Mouse (Mus musculus): Measurements from ENCODE around the gene Slc16a2. TPM values are rescaled to one million over a fixed set of nuclear protein-coding genes. Genes with fewer than 3 reads are reported as not detected.

Gene Slc16a2
- polyA plus RNA-seq, 1 experiment from 2014 or later = 9.6 TPM

DNA sequence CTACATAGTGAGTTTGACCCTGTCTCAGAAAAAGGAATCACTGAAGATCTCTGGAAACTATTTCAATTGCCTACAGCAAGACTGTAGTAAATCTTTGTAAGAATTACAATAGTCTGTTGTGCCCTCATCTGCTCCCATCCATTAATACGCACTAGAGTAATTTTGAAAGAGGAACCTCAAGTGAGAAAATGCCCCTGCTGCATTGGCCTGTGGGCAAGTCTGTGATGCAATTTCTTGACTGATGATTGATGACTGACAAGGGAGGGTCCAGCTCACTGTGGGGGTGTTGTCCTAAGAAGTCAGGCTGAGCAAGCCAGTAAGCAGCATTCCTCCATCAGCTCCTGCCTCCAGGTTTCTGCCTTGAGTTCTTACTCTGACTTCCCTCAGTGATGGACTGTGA, 75.6 kb downstream of the Slc16a2 start:
- H3K9ac ChIP-seq (ENCODE audit: low read length) = no peak overlapping the region
- H3K36me3 ChIP-seq (ENCODE audit: control insufficient read depth, insufficient read depth, low read length) = no peaks in the 10 kb centered on the region
- no peak for ATAC-seq (replicated peaks; ENCODE audit: low FRiP score, low TSS enrichment, low read depth)
- no peaks in the 10 kb centered on the region for H3K4me1 ChIP-seq (replicated peaks; ENCODE audit: control insufficient read depth, insufficient read depth, low read length)
- H3K9me3 ChIP-seq (ENCODE audit: control insufficient read depth, low read length) = no peaks in the 10 kb centered on the region
- WGBS = 100% methylated on average over 1 of the region's 1 CpGs
- no peak overlapping the region for H3K4me3 ChIP-seq (ENCODE audit: low read depth, low read length)
- no peak overlapping the region for H3K4me2 ChIP-seq (ENCODE audit: low read length)
- no peak for DNase-seq (ENCODE audit: low spot score)
- peaks cover 28% of the 10 kb centered on the region for H3K27me3 ChIP-seq (replicated peaks; ENCODE audit: control insufficient read depth, insufficient read depth, low read length)
- no peak overlapping the region for H3K27ac ChIP-seq (ENCODE audit: low read depth)

DNA sequence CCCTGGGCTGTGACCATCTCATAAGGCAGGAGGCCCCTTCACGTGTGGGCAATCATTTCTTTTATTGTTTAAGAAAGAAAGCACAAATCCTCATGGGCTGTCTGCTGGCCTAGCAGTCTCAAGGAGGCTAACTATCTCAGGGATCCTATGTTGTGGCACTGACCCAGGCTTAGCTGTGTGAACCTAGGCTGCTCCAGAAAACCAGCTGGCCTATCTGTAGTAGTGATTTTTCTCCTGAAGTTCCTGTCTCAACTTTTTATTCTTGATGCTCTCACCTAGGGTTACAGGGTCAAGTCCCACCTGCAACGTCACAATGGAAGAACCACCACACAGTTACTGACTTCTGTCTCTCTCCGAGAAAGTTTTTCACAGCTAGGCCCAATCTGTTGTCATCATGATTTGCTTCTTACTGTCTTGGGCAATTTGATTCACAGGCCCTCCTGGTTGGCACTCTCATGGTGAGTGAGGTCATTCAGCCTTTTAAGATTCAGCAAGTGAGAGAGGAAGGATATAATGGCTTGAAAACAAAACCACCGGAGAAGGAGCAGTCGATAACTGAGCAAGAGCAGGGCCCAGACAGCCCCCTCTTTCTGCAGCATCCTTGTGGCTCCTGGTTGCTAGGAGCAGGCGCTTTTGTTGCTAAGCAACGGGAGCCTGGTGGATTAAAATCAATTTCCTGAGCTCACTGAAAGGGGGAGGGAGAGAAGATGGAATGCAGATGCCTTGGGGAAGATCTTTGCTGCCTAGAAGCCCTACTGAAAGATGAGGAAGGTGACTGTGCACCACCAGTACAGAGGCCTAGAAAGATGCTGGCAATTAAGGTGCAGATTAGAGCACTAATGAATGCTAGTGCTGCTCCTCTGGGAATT, 77.4 kb downstream of the Slc16a2 start:
- Histone ChIP-seq H3K27ac (ENCODE audit: low read depth) (no peak overlapping the region), H3K4me1 (replicated peaks; ENCODE audit: control insufficient read depth, insufficient read depth, low read length) (no peaks in the 10 kb centered on the region), H3K36me3 (ENCODE audit: control insufficient read depth, insufficient read depth, low read length) (no peaks in the 10 kb centered on the region), H3K4me2 (ENCODE audit: low read length) (no peak overlapping the region), H3K9me3 (ENCODE audit: control insufficient read depth, low read length) (no peaks in the 10 kb centered on the region), H3K4me3 (ENCODE audit: low read depth, low read length) (no peak overlapping the region), H3K27me3 (replicated peaks; ENCODE audit: control insufficient read depth, insufficient read depth, low read length) (peaks cover 30% of the 10 kb centered on the region), H3K9ac (ENCODE audit: low read length) (no peak overlapping the region)
- ATAC-seq (replicated peaks; ENCODE audit: low FRiP score, low TSS enrichment, low read depth) = no peak; the same call in 1 of the 2 replicates
- DNase-seq (ENCODE audit: low spot score) = no peak
- 43% methylated on average over 7 of the region's 7 CpGs for WGBS

DNA sequence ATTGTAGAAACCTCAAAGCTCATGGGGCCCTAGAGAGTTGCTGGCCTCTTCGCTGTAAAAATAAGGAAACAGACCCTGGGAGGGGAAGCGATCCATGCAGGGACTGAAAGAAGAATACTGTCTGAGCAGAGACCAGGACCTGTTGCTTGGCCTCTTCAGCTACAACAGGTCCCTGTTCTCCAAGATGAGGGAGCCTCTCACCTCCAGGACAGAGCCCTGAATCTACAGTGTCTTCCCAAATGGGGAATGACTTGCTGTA, 79.8 kb downstream of the Slc16a2 start:
- Histone ChIP-seq H3K36me3 (ENCODE audit: control insufficient read depth, insufficient read depth, low read length) (no peaks in the 10 kb centered on the region), H3K4me2 (ENCODE audit: low read length) (no peak overlapping the region), H3K27me3 (replicated peaks; ENCODE audit: control insufficient read depth, insufficient read depth, low read length) (peaks cover 29% of the 10 kb centered on the region), H3K9ac (ENCODE audit: low read length) (no peak overlapping the region), H3K27ac (ENCODE audit: low read depth) (no peak overlapping the region), H3K9me3 (ENCODE audit: control insufficient read depth, low read length) (no peaks in the 10 kb centered on the region), H3K4me3 (ENCODE audit: low read depth, low read length) (no peak overlapping the region), H3K4me1 (replicated peaks; ENCODE audit: control insufficient read depth, insufficient read depth, low read length) (no peaks in the 10 kb centered on the region)
- DNase-seq (ENCODE audit: low spot score) (no peak), ATAC-seq (replicated peaks; ENCODE audit: low FRiP score, low TSS enrichment, low read depth) (no peak)
- 79% methylated on average over 2 of the region's 2 CpGs for WGBS

DNA sequence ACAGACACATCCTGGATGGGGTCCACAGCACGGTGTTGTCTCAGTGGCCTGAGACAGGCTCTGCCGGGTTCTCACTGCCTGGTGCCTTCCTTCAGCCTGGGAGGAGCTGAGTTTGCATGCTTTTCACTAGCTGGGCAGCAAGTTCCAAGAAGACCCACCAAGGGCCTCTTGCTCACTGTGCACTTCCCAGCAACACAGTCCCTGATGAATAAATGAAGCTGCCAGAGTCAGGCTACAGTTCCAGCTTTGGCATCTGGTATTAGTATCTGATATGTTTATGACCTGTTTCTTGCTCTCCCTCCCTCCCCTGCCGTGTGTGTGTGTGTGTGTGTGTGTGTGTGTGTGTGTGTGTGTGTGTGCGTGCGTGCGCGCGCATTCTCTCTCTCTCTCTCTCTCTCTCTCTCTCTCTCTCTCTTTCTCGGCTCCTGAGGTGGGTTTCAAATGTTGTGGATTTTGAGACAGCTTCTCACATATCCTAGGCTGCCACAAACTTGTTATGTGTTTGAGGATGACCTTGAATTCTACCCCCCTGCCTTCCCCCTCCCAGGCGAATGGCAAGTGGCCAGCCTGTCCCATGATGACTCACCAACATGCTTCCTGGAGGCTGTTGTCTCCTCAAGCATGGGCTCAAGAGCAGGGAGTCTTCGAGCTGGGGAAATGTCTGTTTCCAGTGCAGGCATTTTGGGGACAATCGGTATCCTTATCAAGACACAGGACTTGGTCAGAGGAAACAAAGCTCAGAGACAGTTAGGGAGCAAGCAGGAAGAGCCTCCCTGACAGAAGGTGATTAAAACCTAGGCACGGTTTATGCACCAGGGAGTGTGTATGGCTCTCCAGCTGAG, 80.3 kb downstream of the Slc16a2 start:
- Histone ChIP-seq H3K27ac (ENCODE audit: low read depth) (no peak overlapping the region), H3K36me3 (ENCODE audit: control insufficient read depth, insufficient read depth, low read length) (no peaks in the 10 kb centered on the region), H3K9ac (ENCODE audit: low read length) (no peak overlapping the region), H3K9me3 (ENCODE audit: control insufficient read depth, low read length) (no peaks in the 10 kb centered on the region), H3K4me3 (ENCODE audit: low read depth, low read length) (no peak overlapping the region), H3K27me3 (replicated peaks; ENCODE audit: control insufficient read depth, insufficient read depth, low read length) (peaks cover 24% of the 10 kb centered on the region), H3K4me2 (ENCODE audit: low read length) (no peak overlapping the region), H3K4me1 (replicated peaks; ENCODE audit: control insufficient read depth, insufficient read depth, low read length) (no peaks in the 10 kb centered on the region)
- ATAC-seq (replicated peaks; ENCODE audit: low FRiP score, low TSS enrichment, low read depth) (no peak), DNase-seq (ENCODE audit: low spot score) (no peak)
- WGBS = 50% methylated on average over 12 of the region's 13 CpGs

DNA sequence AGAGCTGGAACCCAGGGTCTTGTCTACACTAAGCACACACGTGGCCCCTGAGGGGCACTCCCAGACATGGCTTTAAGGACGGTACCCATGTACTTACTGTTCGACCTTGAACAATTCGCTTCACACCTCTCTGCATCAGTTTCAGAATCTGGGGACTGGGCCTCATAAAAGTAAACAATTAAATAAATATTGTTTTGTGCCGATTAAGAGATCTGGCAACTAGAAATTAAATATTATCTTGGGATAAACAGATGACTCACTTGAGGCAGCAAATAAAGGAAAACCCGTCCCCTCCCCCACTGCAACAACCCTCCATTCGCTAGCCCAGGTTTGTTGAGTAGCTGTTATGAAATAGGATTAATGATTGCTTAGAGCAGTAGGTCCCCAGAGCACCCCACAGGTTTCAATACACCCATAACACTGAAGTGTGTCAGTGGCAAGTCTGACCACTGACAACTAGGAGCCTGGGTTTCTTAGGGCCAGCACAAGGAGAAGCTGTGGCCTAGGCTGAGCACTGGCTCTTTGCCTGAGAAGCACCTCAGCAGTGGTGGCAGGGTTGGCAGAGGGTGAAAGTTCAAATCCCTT, 87.7 kb downstream of the Slc16a2 start:
- no peaks in the 10 kb centered on the region for H3K4me1 ChIP-seq (replicated peaks; ENCODE audit: control insufficient read depth, insufficient read depth, low read length)
- 75% methylated on average over 7 of the region's 7 CpGs for WGBS
- H3K4me2 ChIP-seq (ENCODE audit: low read length) = no peak overlapping the region
- peaks cover 21% of the 10 kb centered on the region; the same call in 1 of the 2 replicates for H3K27me3 ChIP-seq (replicated peaks; ENCODE audit: control insufficient read depth, insufficient read depth, low read length)
- H3K27ac ChIP-seq (ENCODE audit: low read depth) = no peak overlapping the region
- H3K4me3 ChIP-seq (ENCODE audit: low read depth, low read length) = no peak overlapping the region
- DNase-seq (ENCODE audit: low spot score) = no peak
- H3K9ac ChIP-seq (ENCODE audit: low read length) = no peak overlapping the region
- no peak for ATAC-seq (replicated peaks; ENCODE audit: low FRiP score, low TSS enrichment, low read depth)
- no peaks in the 10 kb centered on the region for H3K36me3 ChIP-seq (ENCODE audit: control insufficient read depth, insufficient read depth, low read length)
- no peaks in the 10 kb centered on the region for H3K9me3 ChIP-seq (ENCODE audit: control insufficient read depth, low read length)

DNA sequence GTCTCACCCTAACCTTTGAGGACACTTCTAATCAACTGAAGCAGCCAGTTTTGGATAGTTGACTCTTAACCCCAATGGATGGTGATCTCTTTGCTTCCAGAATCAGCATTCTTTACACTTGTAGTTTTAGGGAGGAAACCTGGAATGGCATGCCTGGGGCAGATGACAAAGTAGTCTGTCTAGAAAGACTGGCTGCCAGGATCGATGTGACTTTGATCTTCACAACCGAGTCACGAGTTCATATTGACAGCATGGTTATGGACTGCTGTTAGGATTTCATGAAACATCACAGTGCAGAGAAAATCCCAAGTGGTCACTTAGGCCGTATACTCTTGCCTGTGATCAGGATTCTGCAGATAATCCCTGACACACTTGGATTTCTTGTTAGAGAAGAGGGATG, 88.7 kb downstream of the Slc16a2 start:
- ATAC-seq (replicated peaks; ENCODE audit: low FRiP score, low TSS enrichment, low read depth) (no peak), DNase-seq (ENCODE audit: low spot score) (no peak)
- Histone ChIP-seq H3K4me3 (ENCODE audit: low read depth, low read length) (no peak overlapping the region), H3K27me3 (replicated peaks; ENCODE audit: control insufficient read depth, insufficient read depth, low read length) (peaks cover 17% of the 10 kb centered on the region; the same call in 1 of the 2 replicates), H3K4me1 (replicated peaks; ENCODE audit: control insufficient read depth, insufficient read depth, low read length) (no peaks in the 10 kb centered on the region), H3K27ac (ENCODE audit: low read depth) (no peak overlapping the region), H3K4me2 (ENCODE audit: low read length) (no peak overlapping the region), H3K9ac (ENCODE audit: low read length) (no peak overlapping the region), H3K36me3 (ENCODE audit: control insufficient read depth, insufficient read depth, low read length) (no peaks in the 10 kb centered on the region), H3K9me3 (ENCODE audit: control insufficient read depth, low read length) (no peaks in the 10 kb centered on the region)
- 70% methylated on average over 4 of the region's 4 CpGs for WGBS

DNA sequence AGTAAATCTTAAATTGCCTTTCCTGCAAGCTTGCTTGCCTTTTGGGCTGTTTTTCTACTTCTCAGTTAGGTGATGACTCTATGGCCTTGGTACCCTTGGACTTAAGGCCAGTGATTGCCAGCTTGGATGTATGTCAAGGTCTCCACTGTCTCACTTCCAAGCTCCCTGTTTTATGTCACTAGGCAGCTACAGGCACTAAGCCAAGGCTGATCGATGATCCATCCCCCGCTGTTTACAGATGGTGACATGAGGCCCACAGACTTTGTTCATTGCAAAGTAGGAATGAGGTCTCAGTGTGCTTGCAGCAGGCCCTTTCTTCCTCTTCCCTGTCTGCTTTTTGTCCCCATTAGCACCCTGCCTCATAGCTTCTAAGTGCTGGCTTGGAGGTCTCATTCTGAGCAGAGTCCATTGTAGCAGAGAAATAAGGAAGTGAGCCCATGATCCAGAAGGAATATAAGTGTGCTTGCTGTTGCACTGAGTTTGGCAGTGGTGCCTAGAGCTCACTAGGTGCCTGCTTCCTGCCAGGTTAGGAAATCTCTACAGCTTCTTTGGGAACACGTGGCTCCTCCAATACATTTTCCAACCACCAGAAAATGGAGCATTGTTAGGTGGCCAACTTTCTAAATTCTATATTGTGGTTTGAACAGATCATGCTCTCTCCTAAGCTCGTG, 89.6 kb downstream of the Slc16a2 start:
- H3K27me3 ChIP-seq (replicated peaks; ENCODE audit: control insufficient read depth, insufficient read depth, low read length) = peaks cover 17% of the 10 kb centered on the region; the same call in 1 of the 2 replicates
- no peak for DNase-seq (ENCODE audit: low spot score)
- H3K27ac ChIP-seq (ENCODE audit: low read depth) = no peak overlapping the region
- no peaks in the 10 kb centered on the region for H3K9me3 ChIP-seq (ENCODE audit: control insufficient read depth, low read length)
- WGBS = 67% methylated on average over 4 of the region's 4 CpGs
- H3K36me3 ChIP-seq (ENCODE audit: control insufficient read depth, insufficient read depth, low read length) = no peaks in the 10 kb centered on the region
- no peak overlapping the region for H3K4me2 ChIP-seq (ENCODE audit: low read length)
- no peaks in the 10 kb centered on the region for H3K4me1 ChIP-seq (replicated peaks; ENCODE audit: control insufficient read depth, insufficient read depth, low read length)
- no peak for ATAC-seq (replicated peaks; ENCODE audit: low FRiP score, low TSS enrichment, low read depth)
- no peak overlapping the region for H3K4me3 ChIP-seq (ENCODE audit: low read depth, low read length)
- no peak overlapping the region for H3K9ac ChIP-seq (ENCODE audit: low read length)

DNA sequence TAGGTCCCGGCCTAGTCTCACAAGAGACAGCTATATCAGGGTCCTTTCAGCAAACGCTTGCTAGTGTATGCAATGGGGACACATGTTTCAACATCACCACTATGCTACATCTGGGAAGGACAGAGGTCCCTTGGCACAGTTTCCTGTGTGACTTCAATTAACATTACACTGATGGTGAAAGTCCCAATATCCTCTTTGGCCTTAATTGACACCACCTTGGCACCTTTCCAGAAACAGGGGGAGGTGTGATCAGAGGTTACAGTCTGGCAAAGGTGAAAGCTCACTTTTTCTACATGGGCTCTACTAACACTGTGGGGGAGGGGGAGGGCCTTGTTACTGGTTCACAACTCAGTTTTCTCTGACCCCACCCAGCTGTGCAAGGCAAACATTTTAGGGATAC, 99.3 kb downstream of the Slc16a2 start:
- H3K36me3 ChIP-seq (ENCODE audit: control insufficient read depth, insufficient read depth, low read length) = no peaks in the 10 kb centered on the region
- 85% methylated on average over 2 of the region's 2 CpGs for WGBS
- DNase-seq (ENCODE audit: low spot score) (no peak), ATAC-seq (replicated peaks; ENCODE audit: low FRiP score, low TSS enrichment, low read depth) (no peak)
- no peak overlapping the region for H3K4me2 ChIP-seq (ENCODE audit: low read length)
- H3K9ac ChIP-seq (ENCODE audit: low read length) = no peak overlapping the region
- H3K4me1 ChIP-seq (replicated peaks; ENCODE audit: control insufficient read depth, insufficient read depth, low read length) = no peaks in the 10 kb centered on the region
- peaks cover 8% of the 10 kb centered on the region; the same call in 1 of the 2 replicates for H3K27me3 ChIP-seq (replicated peaks; ENCODE audit: control insufficient read depth, insufficient read depth, low read length)
- no peaks in the 10 kb centered on the region for H3K9me3 ChIP-seq (ENCODE audit: control insufficient read depth, low read length)
- H3K4me3 ChIP-seq (ENCODE audit: low read depth, low read length) = no peak overlapping the region
- no peak overlapping the region for H3K27ac ChIP-seq (ENCODE audit: low read depth)

Measured in intestine, embryonic 14.5 days (tissue).